9 mouse cellular contexts compared by ENCODE assay signal in genomic region chr2:155627030-155627738, GRCm38 (mm10). TPM values are rescaled to one million over a fixed set of nuclear protein-coding genes. Genes with fewer than 3 reads are reported as not detected.
DNase-seq lines count a peak whose midpoint lies in the region; ATAC-seq and TF ChIP-seq lines count a peak whose summit lies in the region.
"Had no signal": no experiment of that assay in that cellular context is flagged by ENCODE, and none has a peak within 500 bp of the region (broad histone marks: within the 10 kb centered on the region; RNA-seq: fewer than 3 reads in every experiment).

No protein-coding gene starts in this region.

- H3K27me3 ChIP-seq in heart, embryonic 12.5 days (replicated peaks): peaks cover 80% of the 10 kb centered on the region
- H3K27me3 ChIP-seq in cerebellum, adult 2 months (ENCODE audit: control insufficient read depth, insufficient read depth, low read length): no peaks in the 10 kb centered on the region

- intact Hi-C loops in gastrocnemius, adult 2 months (cut with DNase I): loop anchor here (5.0 kb wide), 1 partner anchor 35 kb away; the partner anchor contains the start of gene Gss

- H3K27ac ChIP-seq in heart, embryonic 12.5 days (ENCODE audit: poor library complexity, severe bottlenecking): no peak overlapping the region
- no peak overlapping the region for H3K27ac ChIP-seq in cerebellum, adult 2 months (ENCODE audit: insufficient read depth, low read length)
- H3K27ac ChIP-seq in gastrocnemius, adult 2 months: no peak overlapping the region
- H3K27ac ChIP-seq: liver, embryonic 15.5 days had no signal

- TF ChIP-seq CTCF in cerebellum, adult 2 months (IDR thresholded peaks at IDR 0.05; ENCODE audit: borderline replicate concordance, insufficient read depth, low read depth, low read length): peak; percentile 90; the same call in 1 of the 2 replicates
- no peak; the same call in 1 of the 2 replicates for TF ChIP-seq CTCF in gastrocnemius, adult 2 months (IDR thresholded peaks at IDR 0.05)

- H3K4me1 ChIP-seq in heart, embryonic 12.5 days (replicated peaks): peaks cover 33% of the 10 kb centered on the region
- peaks cover 21% of the 10 kb centered on the region for H3K4me1 ChIP-seq in cerebellum, adult 2 months (ENCODE audit: control insufficient read depth, insufficient read depth, low read length)

- no peak overlapping the region for H3K9ac ChIP-seq in heart, embryonic 12.5 days
- H3K9ac ChIP-seq: liver, embryonic 15.5 days had no signal

- no peak overlapping the region for H3K4me3 ChIP-seq in heart, embryonic 12.5 days
- no peak overlapping the region for H3K4me3 ChIP-seq in cerebellum, adult 2 months (replicated peaks; ENCODE audit: insufficient read depth, low read depth, low read length)
- no peak overlapping the region for H3K4me3 ChIP-seq in gastrocnemius, adult 2 months
- H3K4me3 ChIP-seq: liver, embryonic 15.5 days had no signal

- TF ChIP-seq POLR2A in cerebellum, adult 2 months (IDR thresholded peaks at IDR 0.05; ENCODE audit: borderline replicate concordance, insufficient read depth, low read length): no peak

- 58% methylated on average over 21 of the region's 21 CpGs for WGBS in heart, embryonic 12.5 days
- WGBS in cerebellum, adult 2 months: 64% methylated on average over 21 of the region's 21 CpGs

- peak; percentile 96 for DNase-seq in heart, adult 11 months
- peak; percentile 74 for DNase-seq in ES-CJ7 (ENCODE audit: low read depth, low spot score)
- peak; percentile 72 to 80 for DNase-seq in cerebellum, adult 2 months
- DNase-seq in gastrocnemius, adult 2 months: peak; percentile 79
- peak; percentile 83 to 85 for DNase-seq in layer of hippocampus, postnatal 10 days (ENCODE audit: low spot score in 2 of 2)
- peak; percentile 43 to 63 for DNase-seq in spleen, postnatal 14 days (ENCODE audit: low spot score in 2 of 2)

- no peaks in the 10 kb centered on the region for H3K9me3 ChIP-seq in heart, embryonic 12.5 days (replicated peaks)
- H3K9me3 ChIP-seq: liver, embryonic 15.5 days had no signal

- no peak for ATAC-seq in heart, embryonic 12.5 days (ENCODE audit: insufficient number of reproducible peaks, low FRiP score)
- ATAC-seq in megakaryocyte progenitor cell, adult 5-6 weeks (replicated peaks; ENCODE audit: poor library complexity): peak; percentile 66

- H3K4me2 ChIP-seq in heart, embryonic 12.5 days: no peak overlapping the region
- H3K4me2 ChIP-seq: liver, embryonic 15.5 days had no signal

- H3K36me3 ChIP-seq in heart, embryonic 12.5 days: peaks cover 95% of the 10 kb centered on the region

RNA-seq across cellular contexts. Expression of gene Myh7b, which starts 16.2 kb away (rescaled TPM):
- 22.1 and 24.4 TPM in 2 replicates for polyA plus RNA-seq in heart, embryonic 12.5 days (2016; fragmentation: Nextera tagmentation; extraction: Ambion mirVana)
- 17.6 and 20.8 TPM in 2 replicates for polyA plus RNA-seq in cerebellum, adult 2 months (2012; rRNA removed)
- total RNA-seq in gastrocnemius, adult 2 months (2021): 1 to 10 TPM; 5.1 to 9.8 TPM
- total RNA-seq in layer of hippocampus, postnatal 10 days (2021): 1 to 10 TPM; 2.6 to 4.2 TPM
- total RNA-seq in megakaryocyte progenitor cell, adult 5-6 weeks (2015): 0.07 TPM in 1 of 2 replicates, not detected in the other
- not detected in 2 replicates for total RNA-seq in megakaryocyte progenitor cell, adult 5-6 weeks (2017)

RNA-seq across cellular contexts. Expression of gene Gss, which starts 34.6 kb away (rescaled TPM):
- polyA plus RNA-seq in heart, embryonic 12.5 days (2016; fragmentation: Nextera tagmentation; extraction: Ambion mirVana): 20.2 and 21.3 TPM in 2 replicates
- 25.7 and 26.5 TPM in 2 replicates for polyA plus RNA-seq in cerebellum, adult 2 months (2012; rRNA removed)
- total RNA-seq in gastrocnemius, adult 2 months (2021): 1 to 10 TPM; 5.7 to 6.4 TPM
- 10 to 100 TPM; 11.6 to 15.2 TPM for total RNA-seq in layer of hippocampus, postnatal 10 days (2021)
- total RNA-seq in megakaryocyte progenitor cell, adult 5-6 weeks (2015): 9.9 and 12.2 TPM in 2 replicates
- 13.4 and 18.2 TPM in 2 replicates for total RNA-seq in megakaryocyte progenitor cell, adult 5-6 weeks (2017)
